Mouse (Mus musculus) liver, adult 2 months (tissue): Measurements from ENCODE around the gene Creb3.

ENCODE experiments used
- CTCF ChIP-seq: fragments of 200-500 bp; IDR thresholded peaks from 2 replicates; pipeline ENCODE4 v1.5.1; 2011; ENCODE audit warnings: low read depth, low read length, control low read depth
- POLR2A ChIP-seq: fragments of 200-500 bp; IDR thresholded peaks from 2 replicates; pipeline ENCODE4 v1.6.1; 2011; ENCODE audit warnings: low read length, control low read depth; ENCODE audit not compliant: insufficient read depth; ENCODE audit errors: extremely low read depth

DNA sequence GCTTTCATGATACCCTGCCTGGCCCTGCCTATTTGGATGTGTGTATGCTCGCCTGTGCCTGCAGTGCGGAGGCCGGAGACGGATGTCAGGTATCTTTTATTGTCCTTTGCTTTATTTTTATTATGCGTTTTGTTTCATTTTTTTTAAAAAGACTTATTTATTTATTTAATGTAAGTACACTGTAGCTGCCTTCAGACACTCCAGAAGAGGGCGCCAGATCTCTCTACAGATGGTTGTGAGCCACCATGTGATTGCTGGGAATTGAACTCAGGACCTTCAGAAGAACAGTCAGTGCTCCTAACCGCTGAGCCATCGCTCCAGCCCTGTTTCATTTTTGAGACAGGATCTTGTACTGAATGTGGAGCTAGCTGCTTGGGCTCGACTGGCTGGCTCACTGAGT, 33.6 kb upstream of the Creb3 start:
- TF ChIP-seq CTCF (no peak), POLR2A (no peak)
